Mouse (Mus musculus) cerebellum, postnatal 36 days (tissue): ENCODE data around the gene Hc.

Experiments used
- DNase-seq, 2 experiments: peaks; one replicate each; pipeline ENCODE4 v3.0.0; 2021 to 2022; ENCODE audit warnings: mixed read lengths in 2 of 2

The Hc gene

GRCm38 (mm10) chr2:34948622-34949021 lies 112.6 kb downstream of the Hc start:
- no peak for DNase-seq

GRCm38 (mm10) chr2:34946046-34946445 lies 115.2 kb downstream of the Hc start:
- DNase-seq = no peak

GRCm38 (mm10) chr2:34945580-34945979 lies 115.7 kb downstream of the Hc start:
- no peak for DNase-seq

GRCm38 (mm10) chr2:34944761-34945160 lies 116.5 kb downstream of the Hc start:
- no peak for DNase-seq

GRCm38 (mm10) chr2:34943556-34944120 lies 117.6 kb downstream of the Hc start:
- DNase-seq = no peak

GRCm38 (mm10) chr2:34941061-34941675 lies 120.1 kb downstream of the Hc start:
- DNase-seq = no peak

- no peak for DNase-seq
Measured at GRCm38 (mm10) chr2:34940246-34940645, 121.0 kb downstream of the Hc start.

GRCm38 (mm10) chr2:34938269-34939208 lies 122.7 kb downstream of the Hc start:
- DNase-seq = no peak

GRCm38 (mm10) chr2:34937460-34937859 lies 123.8 kb downstream of the Hc start:
- no peak for DNase-seq
